Mouse (Mus musculus) stomach, postnatal 0 days (tissue): ENCODE results near the gene Sync.

Source experiments
- CTCF ChIP-seq: IDR thresholded peaks from 2 replicates; pipeline ENCODE4 v1.5.1; 2016; ENCODE audit warnings: antibody characterized with exemption, low read depth, mild to moderate bottlenecking, moderate library complexity
- EP300 ChIP-seq: optimal IDR thresholded peaks from 2 replicates; pipeline ENCODE3; 2016; ENCODE audit warnings: antibody characterized with exemption

GRCm38 (mm10) chr4:129288067-129288466 lies 650 bp downstream of the Sync start:
- TF ChIP-seq CTCF: no peak
- TF ChIP-seq EP300: no peak
